Mouse (Mus musculus): ENCODE results near the gene Ap5s1. TPM values are rescaled to one million over a fixed set of nuclear protein-coding genes. Genes with fewer than 3 reads are reported as not detected.

Ap5s1 gene
- polyA plus RNA-seq, 1 experiment from 2014 or later, result 31.4 TPM

- WGBS, result 42% methylated on average over 5 of the region's 5 CpGs
- Histone ChIP-seq H3K4me3 (ENCODE audit: low read depth, low read length) (peak overlapping the region; percentile 2; the same call in 1 of the 2 replicates), H3K27me3 (ENCODE audit: control insufficient read depth, insufficient read depth, low read length) (no peaks in the 10 kb centered on the region), H3K4me1 (replicated peaks; ENCODE audit: control insufficient read depth, insufficient read depth, low read length) (peaks cover 24% of the 10 kb centered on the region), H3K4me2 (ENCODE audit: low read depth, low read length, severe bottlenecking) (peak overlapping the region; percentile 33), H3K9ac (ENCODE audit: low read length) (peak overlapping the region; percentile 27; the same call in 1 of the 2 replicates), H3K36me3 (ENCODE audit: control insufficient read depth, insufficient read depth, low read length) (peaks cover 9% of the 10 kb centered on the region), H3K27ac (ENCODE audit: low read depth, low read length) (peak overlapping the region; percentile 81), H3K9me3 (ENCODE audit: control insufficient read depth, low read length) (no peaks in the 10 kb centered on the region)
- DNase-seq (ENCODE audit: low spot score), result no peak
- no peak for ATAC-seq (replicated peaks; ENCODE audit: low FRiP score)
Measured at GRCm38 (mm10) chr2:131189521-131190309, 17.2 kb upstream of the Ap5s1 start.

- DNase-seq (ENCODE audit: low spot score) (peak; percentile 72), ATAC-seq (replicated peaks; ENCODE audit: low FRiP score) (peak; percentile 81)
- no peaks in the 10 kb centered on the region for H3K27me3 ChIP-seq (ENCODE audit: control insufficient read depth, insufficient read depth, low read length)
- peak overlapping the region; percentile 81 for H3K27ac ChIP-seq (ENCODE audit: low read depth, low read length)
- WGBS, result 8% methylated on average over 10 of the region's 10 CpGs
- peaks cover 9% of the 10 kb centered on the region for H3K36me3 ChIP-seq (ENCODE audit: control insufficient read depth, insufficient read depth, low read length)
- H3K4me1 ChIP-seq (replicated peaks; ENCODE audit: control insufficient read depth, insufficient read depth, low read length), result peaks cover 24% of the 10 kb centered on the region
- peak overlapping the region; percentile 26; the same call in 1 of the 2 replicates for H3K4me2 ChIP-seq (ENCODE audit: low read depth, low read length, severe bottlenecking)
- H3K9me3 ChIP-seq (ENCODE audit: control insufficient read depth, low read length), result no peaks in the 10 kb centered on the region
- H3K9ac ChIP-seq (ENCODE audit: low read length), result peak overlapping the region; percentile 27
- H3K4me3 ChIP-seq (ENCODE audit: low read depth, low read length), result no peak overlapping the region
Measured at GRCm38 (mm10) chr2:131190344-131191004, 16.4 kb upstream of the Ap5s1 start.

DNA sequence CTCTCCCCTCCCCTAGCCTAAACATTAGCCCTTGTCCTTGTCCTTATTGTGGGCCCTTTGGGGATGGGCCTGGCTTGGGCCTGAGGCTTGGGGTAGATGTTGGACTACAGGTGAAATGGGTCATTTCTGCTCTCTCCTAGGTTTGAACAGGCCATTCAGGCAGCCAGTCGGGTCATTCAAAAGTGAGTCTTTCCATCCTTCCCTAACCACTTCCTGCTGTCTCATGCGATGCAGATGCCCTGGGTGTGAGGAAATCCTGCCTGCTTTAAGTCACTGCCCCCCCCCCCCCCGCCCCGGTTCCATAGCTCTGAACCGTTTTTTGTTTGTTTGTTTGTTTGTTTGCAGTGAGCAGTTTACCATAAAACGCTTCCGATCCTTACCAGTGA is 15.9 kb upstream of the Ap5s1 start:
- peaks cover 9% of the 10 kb centered on the region for H3K36me3 ChIP-seq (ENCODE audit: control insufficient read depth, insufficient read depth, low read length)
- peaks cover 24% of the 10 kb centered on the region for H3K4me1 ChIP-seq (replicated peaks; ENCODE audit: control insufficient read depth, insufficient read depth, low read length)
- peak overlapping the region; percentile 7; the same call in 1 of the 2 replicates for H3K9ac ChIP-seq (ENCODE audit: low read length)

GRCm38 (mm10) chr2:131196606-131197316 is 10.1 kb upstream of the Ap5s1 start:
- WGBS, result 92% methylated on average over 16 of the region's 16 CpGs
- Histone ChIP-seq H3K4me3 (ENCODE audit: low read depth, low read length) (no peak overlapping the region), H3K36me3 (ENCODE audit: control insufficient read depth, insufficient read depth, low read length) (peaks cover 6% of the 10 kb centered on the region), H3K27me3 (ENCODE audit: control insufficient read depth, insufficient read depth, low read length) (no peaks in the 10 kb centered on the region), H3K4me1 (replicated peaks; ENCODE audit: control insufficient read depth, insufficient read depth, low read length) (no peaks in the 10 kb centered on the region), H3K27ac (ENCODE audit: low read depth, low read length) (no peak overlapping the region), H3K9ac (ENCODE audit: low read length) (no peak overlapping the region), H3K4me2 (ENCODE audit: low read depth, low read length, severe bottlenecking) (no peak overlapping the region), H3K9me3 (ENCODE audit: control insufficient read depth, low read length) (no peaks in the 10 kb centered on the region)
- no peak for DNase-seq (ENCODE audit: low spot score)
- ATAC-seq (replicated peaks; ENCODE audit: low FRiP score), result no peak

More for the DNA sequence above, 15.9 kb upstream of the Ap5s1 start:
- WGBS, result 70% methylated on average over 7 of the region's 7 CpGs
- no peaks in the 10 kb centered on the region for H3K27me3 ChIP-seq (ENCODE audit: control insufficient read depth, insufficient read depth, low read length)
- H3K4me2 ChIP-seq (ENCODE audit: low read depth, low read length, severe bottlenecking), result peak overlapping the region; percentile 26; the same call in 1 of the 2 replicates
- peak overlapping the region; percentile 81 for H3K27ac ChIP-seq (ENCODE audit: low read depth, low read length)
- H3K9me3 ChIP-seq (ENCODE audit: control insufficient read depth, low read length), result no peaks in the 10 kb centered on the region
- ATAC-seq (replicated peaks; ENCODE audit: low FRiP score) (no peak), DNase-seq (ENCODE audit: low spot score) (no peak)
- no peak overlapping the region for H3K4me3 ChIP-seq (ENCODE audit: low read depth, low read length)

DNA sequence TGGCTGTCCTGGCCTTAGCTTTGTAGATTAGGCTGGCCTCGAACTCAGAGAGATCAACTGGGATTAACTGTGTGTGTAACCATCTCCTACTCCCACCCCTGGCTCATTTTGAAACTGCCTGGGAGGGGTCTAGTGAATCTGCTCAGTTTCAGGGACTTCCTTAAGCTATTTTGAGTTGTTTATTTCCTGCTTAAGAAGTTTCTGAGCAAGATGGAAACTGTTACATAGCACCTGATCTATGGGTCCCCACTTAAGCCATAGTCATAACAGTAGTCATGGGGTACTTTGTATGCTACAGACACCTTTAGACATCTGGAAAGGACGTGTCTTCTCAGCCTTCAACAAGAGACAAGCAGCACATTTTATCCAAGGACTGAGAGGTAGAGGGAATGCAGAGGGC is 6.2 kb upstream of the Ap5s1 start:
- H3K4me2 ChIP-seq (ENCODE audit: low read depth, low read length, severe bottlenecking), result no peak overlapping the region
- H3K27me3 ChIP-seq (ENCODE audit: control insufficient read depth, insufficient read depth, low read length), result no peaks in the 10 kb centered on the region
- H3K4me3 ChIP-seq (ENCODE audit: low read depth, low read length), result no peak overlapping the region
- 90% methylated on average over 2 of the region's 2 CpGs for WGBS
- no peak for DNase-seq (ENCODE audit: low spot score)
- H3K4me1 ChIP-seq (replicated peaks; ENCODE audit: control insufficient read depth, insufficient read depth, low read length), result no peaks in the 10 kb centered on the region
- no peak overlapping the region for H3K27ac ChIP-seq (ENCODE audit: low read depth, low read length)
- no peak for ATAC-seq (replicated peaks; ENCODE audit: low FRiP score)
- H3K36me3 ChIP-seq (ENCODE audit: control insufficient read depth, insufficient read depth, low read length), result no peaks in the 10 kb centered on the region; the same call in 1 of the 2 replicates
- no peaks in the 10 kb centered on the region for H3K9me3 ChIP-seq (ENCODE audit: control insufficient read depth, low read length)
- H3K9ac ChIP-seq (ENCODE audit: low read length), result no peak overlapping the region

DNA sequence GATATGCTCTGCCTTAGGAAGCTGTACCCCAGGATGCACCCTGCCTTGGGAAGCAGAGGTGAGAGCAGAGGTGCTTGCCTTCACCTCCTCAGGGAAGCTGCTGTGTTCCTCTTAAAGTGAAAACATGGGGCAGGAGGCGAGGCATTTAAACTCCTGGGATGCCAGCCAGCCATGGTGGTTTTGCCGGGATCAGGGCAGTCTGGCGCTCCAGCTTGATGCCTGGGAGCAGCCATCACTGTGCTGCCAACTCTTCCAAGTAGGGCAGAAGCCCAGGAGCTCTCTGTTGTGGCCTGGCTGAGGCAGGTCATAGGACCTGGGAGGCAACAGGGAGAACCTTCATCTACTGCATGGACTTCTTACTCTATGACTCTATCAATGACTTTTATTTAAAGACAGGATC is 5.6 kb upstream of the Ap5s1 start:
- DNase-seq (ENCODE audit: low spot score), result no peak
- WGBS, result 96% methylated on average over 3 of the region's 3 CpGs
- no peak for ATAC-seq (replicated peaks; ENCODE audit: low FRiP score)
- Histone ChIP-seq H3K9me3 (ENCODE audit: control insufficient read depth, low read length) (no peaks in the 10 kb centered on the region), H3K9ac (ENCODE audit: low read length) (no peak overlapping the region), H3K27ac (ENCODE audit: low read depth, low read length) (no peak overlapping the region), H3K4me3 (ENCODE audit: low read depth, low read length) (no peak overlapping the region), H3K4me1 (replicated peaks; ENCODE audit: control insufficient read depth, insufficient read depth, low read length) (no peaks in the 10 kb centered on the region), H3K4me2 (ENCODE audit: low read depth, low read length, severe bottlenecking) (no peak overlapping the region), H3K36me3 (ENCODE audit: control insufficient read depth, insufficient read depth, low read length) (no peaks in the 10 kb centered on the region; the same call in 1 of the 2 replicates), H3K27me3 (ENCODE audit: control insufficient read depth, insufficient read depth, low read length) (no peaks in the 10 kb centered on the region)

DNA sequence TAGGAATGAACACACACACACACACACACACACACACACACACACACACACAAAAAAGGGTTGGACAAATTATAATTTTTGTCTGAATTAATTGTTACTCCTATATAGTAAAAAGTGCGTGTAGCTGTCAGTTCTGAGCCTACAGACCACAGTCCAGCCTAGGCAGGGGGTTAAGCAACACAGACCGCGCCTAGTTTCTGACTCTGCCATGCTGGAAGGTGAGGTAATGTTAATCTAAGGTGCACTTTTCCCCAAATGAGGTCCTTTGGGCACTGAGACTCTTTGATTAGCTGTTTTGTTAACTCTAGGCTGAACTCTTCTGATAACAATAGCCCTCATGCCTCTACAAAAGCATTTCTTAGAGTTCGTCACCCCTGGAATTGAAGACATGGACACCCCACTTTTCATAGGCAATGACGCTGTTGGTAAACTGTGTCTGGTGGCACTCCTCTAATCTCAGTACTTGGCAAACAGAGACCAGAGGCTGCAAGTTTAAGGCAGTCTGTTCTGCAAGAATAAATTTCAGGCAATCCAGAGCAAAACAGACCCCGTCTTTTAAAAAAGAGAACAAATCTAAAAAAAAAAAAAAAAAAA is 3.0 kb upstream of the Ap5s1 start:
- Histone ChIP-seq H3K4me2 (ENCODE audit: low read depth, low read length, severe bottlenecking) (no peak overlapping the region), H3K27ac (ENCODE audit: low read depth, low read length) (no peak overlapping the region), H3K36me3 (ENCODE audit: control insufficient read depth, insufficient read depth, low read length) (no peaks in the 10 kb centered on the region), H3K27me3 (ENCODE audit: control insufficient read depth, insufficient read depth, low read length) (no peaks in the 10 kb centered on the region), H3K4me1 (replicated peaks; ENCODE audit: control insufficient read depth, insufficient read depth, low read length) (no peaks in the 10 kb centered on the region), H3K4me3 (ENCODE audit: low read depth, low read length) (no peak overlapping the region), H3K9ac (ENCODE audit: low read length) (no peak overlapping the region), H3K9me3 (ENCODE audit: control insufficient read depth, low read length) (no peaks in the 10 kb centered on the region)
- ATAC-seq (replicated peaks; ENCODE audit: low FRiP score), result no peak
- no peak for DNase-seq (ENCODE audit: low spot score)
- WGBS, result 88% methylated on average over 6 of the region's 6 CpGs

DNA sequence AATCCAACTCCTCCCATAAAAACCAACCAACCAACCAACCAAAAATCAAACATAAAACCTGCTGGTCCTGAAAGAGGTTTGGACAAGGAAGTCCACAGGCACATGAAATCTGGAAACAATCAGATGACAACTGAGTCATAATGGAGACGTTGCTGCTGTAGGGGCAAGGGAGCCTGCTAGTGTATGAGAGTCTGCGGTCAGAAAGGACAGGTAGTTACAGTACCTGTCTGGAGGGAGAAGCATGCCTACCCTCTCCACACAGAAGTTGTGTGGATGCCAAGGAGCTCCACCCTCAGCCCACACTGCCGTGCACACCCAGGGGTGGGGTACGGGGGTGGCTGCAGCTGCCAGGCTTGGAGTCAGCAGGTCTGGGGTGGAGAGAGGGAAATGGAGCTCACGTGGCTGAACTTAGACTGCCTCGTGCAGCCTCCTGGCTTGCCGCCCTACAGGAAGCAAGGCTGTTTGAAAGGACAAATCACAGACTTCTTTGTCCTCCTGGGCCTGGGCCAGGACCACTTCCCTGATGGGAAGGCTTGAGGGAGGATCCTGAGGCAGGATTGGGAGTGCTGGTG is 2.4 kb upstream of the Ap5s1 start:
- H3K4me2 ChIP-seq (ENCODE audit: low read depth, low read length, severe bottlenecking), result no peak overlapping the region
- H3K27me3 ChIP-seq (ENCODE audit: control insufficient read depth, insufficient read depth, low read length), result no peaks in the 10 kb centered on the region
- WGBS, result 63% methylated on average over 7 of the region's 7 CpGs
- H3K36me3 ChIP-seq (ENCODE audit: control insufficient read depth, insufficient read depth, low read length), result no peaks in the 10 kb centered on the region
- no peak overlapping the region for H3K4me3 ChIP-seq (ENCODE audit: low read depth, low read length)
- no peak for DNase-seq (ENCODE audit: low spot score)
- H3K4me1 ChIP-seq (replicated peaks; ENCODE audit: control insufficient read depth, insufficient read depth, low read length), result peaks cover under 1% of the 10 kb centered on the region; the same call in 1 of the 2 replicates
- no peak for ATAC-seq (replicated peaks; ENCODE audit: low FRiP score)
- no peak overlapping the region for H3K27ac ChIP-seq (ENCODE audit: low read depth, low read length)
- H3K9me3 ChIP-seq (ENCODE audit: control insufficient read depth, low read length), result no peaks in the 10 kb centered on the region
- H3K9ac ChIP-seq (ENCODE audit: low read length), result no peak overlapping the region

Measured in forebrain, embryonic 11.5 days (tissue).